Mouse (Mus musculus) heart, embryonic 13.5 days (tissue): ENCODE measurements at regions not wholly inside any gene's neighbourhood (a gene's known extent, or its start where the extent isn't known, plus 50 kb on each side); places are given as distances from the start of the nearest gene placed in this dataset.
A peak's percentile ranks its signal among the peaks of the same experiment; 100 is the strongest.

ENCODE experiments used
- ATAC-seq: fragments of 200-750 bp; cut with Nextera tagmentation; 2 replicates; pipeline ENCODE4 v1.8.0; 2017; ENCODE audit warnings: moderate TSS enrichment; ENCODE audit not compliant: insufficient number of reproducible peaks, low FRiP score, low TSS enrichment; ENCODE audit errors: extremely low read depth
- H3K27ac ChIP-seq: fragments of 300-500 bp; sonication (generic); replicated peaks from 2 replicates; pipeline ENCODE4 v1.5.1; 2015; ENCODE audit warnings: moderate library complexity, mild to moderate bottlenecking, inconsistent platforms
- H3K27me3 ChIP-seq: fragments of 300-500 bp; sonication (generic); replicated peaks from 2 replicates; pipeline ENCODE4 v1.6.1; 2015; ENCODE audit warnings: mild to moderate bottlenecking, inconsistent platforms
- H3K36me3 ChIP-seq: fragments of 300-500 bp; sonication (generic); 2 replicates; pipeline ENCODE4 v1.6.1; 2015; ENCODE audit warnings: mild to moderate bottlenecking, inconsistent platforms
- H3K4me1 ChIP-seq: fragments of 300-500 bp; sonication (generic); 2 replicates; pipeline ENCODE4 v1.6.1; 2015; ENCODE audit warnings: inconsistent platforms
- H3K4me2 ChIP-seq: fragments of 300-500 bp; sonication (generic); 2 replicates; pipeline ENCODE4 v1.6.1; 2015; ENCODE audit warnings: inconsistent platforms, mild to moderate bottlenecking, moderate library complexity
- H3K4me3 ChIP-seq: fragments of 300-500 bp; sonication (generic); 2 replicates; pipeline ENCODE4 v1.5.1; 2015; ENCODE audit warnings: moderate library complexity, mild to moderate bottlenecking, inconsistent platforms
- H3K9ac ChIP-seq: fragments of 300-500 bp; sonication (generic); 2 replicates; pipeline ENCODE4 v1.6.1; 2015; ENCODE audit warnings: inconsistent platforms, mild to moderate bottlenecking, moderate library complexity
- H3K9me3 ChIP-seq: fragments of 300-500 bp; sonication (generic); 2 replicates; pipeline ENCODE4 v1.6.1; 2016; ENCODE audit warnings: inconsistent platforms
- WGBS: fragments of 180-500 bp; shearing (Covaris S2); methylation state at CpG from one replicate; pipeline ENCODE4 v1.1.7; 2015; ENCODE audit warnings: mixed read lengths; 5-methylcytosine and 5-hydroxymethylcytosine counted together

GRCm38 (mm10) chr16:50733359-50733758 lies 142.4 kb upstream of the Ccdc54 start:
- 87% methylated on average over 3 of the region's 3 CpGs for WGBS

DNA sequence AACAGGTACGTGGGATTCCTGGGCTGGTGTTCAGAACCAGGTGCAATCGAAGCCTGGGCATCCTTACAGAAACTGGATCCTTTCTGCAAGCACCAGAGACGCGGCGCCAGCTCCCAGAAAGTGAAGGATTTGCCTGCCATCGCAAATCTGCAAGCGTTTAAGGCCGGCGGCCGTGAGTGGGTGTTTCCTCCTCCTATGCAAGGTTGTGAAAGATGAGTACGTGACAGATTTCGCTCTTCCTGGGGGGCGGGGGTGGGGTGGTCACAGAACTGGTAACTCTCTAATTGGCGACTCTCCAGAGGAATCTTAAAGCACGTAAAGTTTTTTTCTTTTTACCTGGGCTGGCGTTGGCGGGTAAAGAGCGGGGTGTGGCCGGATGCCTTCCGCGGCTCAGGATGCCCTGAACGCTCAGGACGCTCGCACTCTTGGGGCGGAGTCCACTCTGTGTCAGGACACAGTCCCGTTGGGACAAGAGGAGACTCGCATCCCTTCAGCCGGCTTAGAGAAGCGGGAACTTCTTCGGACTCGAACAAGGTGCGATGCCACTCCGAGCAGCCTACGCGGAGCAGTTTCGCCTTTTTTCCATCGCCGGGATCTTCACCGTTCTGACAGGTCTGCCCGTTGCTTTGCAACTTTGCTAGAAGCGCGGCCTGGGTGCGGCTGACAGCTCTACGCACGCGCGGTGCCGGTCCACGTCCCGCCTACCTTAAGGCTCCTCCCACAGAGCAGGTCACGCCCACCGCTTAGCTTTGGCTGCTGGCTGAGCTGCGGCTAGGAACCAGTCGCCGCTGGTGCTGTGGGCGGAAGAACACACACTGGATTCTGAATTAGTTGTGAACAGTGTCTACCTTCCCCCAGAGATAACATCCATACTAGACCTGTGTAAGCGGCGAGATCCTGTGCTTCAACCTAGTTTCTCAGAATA lies 141.4 kb upstream of the Ccdc54 start:
- peak overlapping the region; percentile 92 for H3K4me2 ChIP-seq
- peak overlapping the region; percentile 79 for H3K4me3 ChIP-seq
- H3K9ac ChIP-seq: peak overlapping the region; percentile 85
- peaks cover 24% of the 10 kb centered on the region for H3K4me1 ChIP-seq
- no peaks in the 10 kb centered on the region for H3K9me3 ChIP-seq
- H3K36me3 ChIP-seq: peaks cover 8% of the 10 kb centered on the region
- under 1% methylated on average over 58 of the region's 58 CpGs for WGBS
- ATAC-seq: peak; percentile 91
- H3K27me3 ChIP-seq: no peaks in the 10 kb centered on the region
- peak overlapping the region; percentile 75 for H3K27ac ChIP-seq

More at GRCm38 (mm10) chr16:50733359-50733758, 142.4 kb upstream of the Ccdc54 start:
- H3K9me3 ChIP-seq: no peaks in the 10 kb centered on the region
- peaks cover 26% of the 10 kb centered on the region for H3K4me1 ChIP-seq
- H3K36me3 ChIP-seq: no peaks in the 10 kb centered on the region
- no peak overlapping the region for H3K4me3 ChIP-seq
- H3K4me2 ChIP-seq: no peak overlapping the region
- no peaks in the 10 kb centered on the region for H3K27me3 ChIP-seq
- H3K27ac ChIP-seq: no peak overlapping the region
- no peak for ATAC-seq
- no peak overlapping the region for H3K9ac ChIP-seq

- Histone ChIP-seq H3K27ac (no peak overlapping the region), H3K4me3 (no peak overlapping the region), H3K36me3 (peaks cover 26% of the 10 kb centered on the region), H3K9ac (no peak overlapping the region), H3K27me3 (no peaks in the 10 kb centered on the region), H3K4me2 (no peak overlapping the region), H3K9me3 (no peaks in the 10 kb centered on the region), H3K4me1 (peaks cover 19% of the 10 kb centered on the region)
- 51% methylated on average over 5 of the region's 5 CpGs for WGBS
- ATAC-seq: no peak
Observed at GRCm38 (mm10) chr16:50729341-50729740, 138.4 kb upstream of the Ccdc54 start.

DNA sequence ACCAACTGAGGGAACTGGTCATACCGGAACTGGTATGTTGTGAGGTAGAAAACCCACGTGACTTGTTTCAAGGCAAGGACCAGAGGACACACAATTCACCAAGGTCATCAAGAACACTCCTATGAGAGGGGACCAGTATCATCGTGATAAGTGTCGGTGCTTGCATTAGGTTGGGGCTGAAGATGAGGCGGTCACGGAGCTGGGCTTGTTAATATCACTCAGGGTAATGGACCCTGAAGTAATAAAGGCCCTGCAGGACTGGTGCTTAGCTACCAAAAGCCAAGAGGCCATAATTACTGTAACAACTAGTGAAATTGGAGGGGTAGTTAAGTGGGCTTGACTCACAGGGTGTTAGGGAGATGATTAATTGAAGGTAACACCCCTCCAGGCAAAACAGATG lies 132.2 kb upstream of the Ccdc54 start:
- H3K4me2 ChIP-seq: no peak overlapping the region
- no peaks in the 10 kb centered on the region for H3K4me1 ChIP-seq
- H3K9ac ChIP-seq: no peak overlapping the region
- H3K27ac ChIP-seq: no peak overlapping the region
- H3K4me3 ChIP-seq: no peak overlapping the region
- H3K9me3 ChIP-seq: no peaks in the 10 kb centered on the region
- no peak for ATAC-seq
- no peaks in the 10 kb centered on the region for H3K27me3 ChIP-seq
- WGBS: 84% methylated on average over 6 of the region's 6 CpGs
- peaks cover 35% of the 10 kb centered on the region for H3K36me3 ChIP-seq

DNA sequence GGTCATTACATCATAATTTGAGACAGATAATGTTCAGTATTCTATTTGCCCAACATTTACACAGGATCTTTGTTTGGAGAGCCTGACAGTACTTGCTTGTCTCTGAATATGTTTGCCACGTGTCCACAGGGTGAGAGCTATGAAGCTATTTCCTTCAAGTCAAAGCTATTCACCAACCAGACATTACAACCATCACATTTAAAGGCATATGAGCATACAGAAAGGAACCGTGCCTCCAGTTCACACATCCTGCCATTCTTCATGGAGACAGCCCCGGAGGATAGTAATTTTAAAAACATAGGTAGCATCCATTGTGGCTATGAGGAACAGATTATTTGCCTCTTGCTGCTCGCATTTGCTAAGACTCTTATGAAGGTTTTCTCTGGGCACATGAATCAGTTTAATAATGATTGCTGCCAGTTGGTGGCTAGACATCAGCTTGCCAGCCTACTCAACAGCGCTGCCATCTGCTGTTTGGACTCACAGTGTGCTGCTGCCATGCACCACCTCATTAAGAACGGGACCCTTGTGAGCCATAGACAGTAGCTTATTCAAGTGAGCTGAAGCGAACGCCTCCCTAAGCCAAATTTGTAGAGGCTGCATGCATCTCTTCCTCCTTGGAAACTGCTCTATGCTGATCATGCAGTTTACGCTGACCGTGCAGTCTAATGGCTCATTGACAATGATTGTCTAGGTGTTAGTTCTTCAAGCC lies 126.5 kb upstream of the Ccdc54 start:
- 67% methylated on average over 10 of the region's 10 CpGs for WGBS
- Histone ChIP-seq H3K4me2 (no peak overlapping the region), H3K36me3 (peaks cover 4% of the 10 kb centered on the region; the same call in 1 of the 2 replicates), H3K27me3 (no peaks in the 10 kb centered on the region), H3K9ac (no peak overlapping the region), H3K4me3 (no peak overlapping the region), H3K9me3 (no peaks in the 10 kb centered on the region), H3K27ac (no peak overlapping the region), H3K4me1 (no peaks in the 10 kb centered on the region)
- no peak for ATAC-seq

DNA sequence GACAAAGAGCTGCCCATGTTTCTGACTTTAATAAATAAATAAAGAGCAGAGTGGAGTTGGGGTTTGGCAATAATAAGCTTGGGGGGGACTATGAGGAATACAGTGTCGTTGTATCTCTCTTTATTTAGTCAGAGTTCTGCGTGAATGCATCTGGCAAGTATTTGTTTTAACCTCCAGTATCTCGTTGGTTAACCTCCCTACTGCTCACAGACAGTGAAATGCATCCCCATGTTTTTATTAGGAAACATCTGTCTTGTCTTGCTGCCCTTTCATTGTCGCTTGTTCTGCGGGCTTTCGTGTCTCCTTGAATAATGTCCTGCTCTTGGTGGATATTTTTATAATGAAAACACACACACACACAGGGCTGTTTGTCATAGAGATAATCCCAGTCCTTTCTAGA lies 118.8 kb upstream of the Ccdc54 start:
- no peak overlapping the region for H3K27ac ChIP-seq
- 58% methylated on average over 6 of the region's 6 CpGs for WGBS
- H3K4me1 ChIP-seq: no peaks in the 10 kb centered on the region
- no peak overlapping the region for H3K9ac ChIP-seq
- no peak overlapping the region for H3K4me2 ChIP-seq
- H3K4me3 ChIP-seq: no peak overlapping the region
- H3K27me3 ChIP-seq: no peaks in the 10 kb centered on the region
- no peaks in the 10 kb centered on the region for H3K9me3 ChIP-seq
- H3K36me3 ChIP-seq: no peaks in the 10 kb centered on the region
- no peak for ATAC-seq

DNA sequence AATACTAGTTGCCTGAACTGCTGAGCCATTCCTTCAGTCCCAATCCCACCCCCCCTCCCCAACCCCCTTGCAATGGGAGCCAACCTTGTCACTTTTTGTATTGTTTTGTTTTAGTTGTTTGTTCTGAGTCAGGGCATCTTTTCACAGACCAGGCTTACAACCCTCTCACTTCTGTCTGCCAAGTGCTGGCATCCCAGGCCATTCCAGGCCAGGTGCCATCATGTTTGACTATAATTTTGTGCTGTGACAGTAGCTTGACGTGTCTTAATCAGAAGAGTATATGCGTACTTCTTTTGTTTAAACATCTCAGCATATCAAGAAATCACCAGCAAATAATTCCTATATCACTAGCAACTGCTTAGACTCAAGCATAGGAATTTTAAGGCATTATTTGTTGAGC lies 117.0 kb upstream of the Ccdc54 start:
- H3K27ac ChIP-seq: no peak overlapping the region
- no peak for ATAC-seq
- no peak overlapping the region for H3K4me3 ChIP-seq
- no peaks in the 10 kb centered on the region for H3K36me3 ChIP-seq
- H3K9ac ChIP-seq: no peak overlapping the region
- WGBS: 83% methylated on average over 2 of the region's 2 CpGs
- H3K4me1 ChIP-seq: no peaks in the 10 kb centered on the region
- H3K9me3 ChIP-seq: no peaks in the 10 kb centered on the region
- H3K27me3 ChIP-seq: no peaks in the 10 kb centered on the region
- no peak overlapping the region for H3K4me2 ChIP-seq

GRCm38 (mm10) chr16:50705921-50706320 lies 115.0 kb upstream of the Ccdc54 start:
- H3K4me2 ChIP-seq: no peak overlapping the region
- H3K9me3 ChIP-seq: no peaks in the 10 kb centered on the region
- H3K4me1 ChIP-seq: 0 out of 2 replicates have a peak, but pooled peaks cover 5% of the 10 kb centered on the region
- H3K9ac ChIP-seq: no peak overlapping the region
- no peak overlapping the region for H3K4me3 ChIP-seq
- no peaks in the 10 kb centered on the region for H3K36me3 ChIP-seq
- no peak for ATAC-seq
- H3K27ac ChIP-seq: no peak overlapping the region
- WGBS: 53% methylated on average over 4 of the region's 4 CpGs
- no peaks in the 10 kb centered on the region for H3K27me3 ChIP-seq

DNA sequence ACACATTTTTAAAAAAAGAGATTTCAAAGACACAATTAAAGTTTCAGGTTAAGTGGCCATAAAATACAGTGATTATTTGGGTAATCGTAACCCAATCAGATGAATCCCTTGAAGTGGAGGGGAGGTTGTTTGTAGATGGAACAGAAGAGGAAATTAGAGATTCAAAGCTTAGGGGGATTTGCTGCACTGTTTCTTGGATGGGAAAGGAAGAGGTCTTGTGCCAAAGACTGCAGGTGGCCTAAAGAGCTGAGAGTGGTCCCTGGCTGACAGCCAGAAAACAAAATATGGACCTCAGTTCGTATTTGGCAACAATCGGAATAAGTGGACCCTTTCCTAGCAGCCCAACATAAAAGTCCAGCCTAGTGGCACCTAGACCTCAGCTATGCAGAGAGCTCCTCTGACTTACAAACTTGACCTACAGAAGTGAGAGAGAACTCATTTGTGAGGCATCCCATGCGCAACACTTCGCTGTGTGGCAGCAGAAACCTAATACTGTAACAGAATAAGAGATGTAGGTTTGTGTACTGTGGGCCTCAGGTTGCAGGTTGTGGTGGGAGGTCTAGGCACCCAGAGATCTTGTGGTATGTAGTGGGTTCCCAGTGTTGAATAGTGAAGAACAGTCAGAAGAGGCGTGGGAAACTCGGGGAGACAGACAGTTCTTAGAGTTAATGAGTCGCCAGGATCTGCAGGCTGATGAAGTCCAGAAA lies 110.0 kb upstream of the Ccdc54 start:
- Histone ChIP-seq H3K27ac (no peak overlapping the region), H3K4me2 (no peak overlapping the region), H3K27me3 (no peaks in the 10 kb centered on the region), H3K9ac (no peak overlapping the region), H3K4me3 (no peak overlapping the region), H3K9me3 (no peaks in the 10 kb centered on the region), H3K36me3 (no peaks in the 10 kb centered on the region), H3K4me1 (0 out of 2 replicates have a peak, but pooled peaks cover 6% of the 10 kb centered on the region)
- 60% methylated on average over 8 of the region's 8 CpGs for WGBS
- no peak for ATAC-seq

DNA sequence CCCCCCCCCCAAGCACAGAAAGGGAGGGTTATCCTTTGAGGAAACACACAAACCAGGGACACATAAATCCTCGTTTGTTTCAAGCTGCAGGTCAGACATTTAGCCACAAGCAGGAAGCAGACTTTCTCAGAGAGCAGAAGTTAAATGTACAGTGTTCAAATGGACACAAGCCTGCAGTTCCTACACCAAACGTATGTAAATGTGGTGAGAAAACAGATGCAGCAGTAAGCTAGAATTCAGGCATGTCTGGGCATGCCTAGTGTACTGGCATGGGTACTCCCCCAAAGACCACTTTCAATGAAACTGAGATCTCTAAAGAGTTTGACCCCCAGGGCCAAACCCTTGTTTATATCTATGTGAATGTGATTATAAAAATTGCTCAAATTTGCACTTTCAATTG lies 109.2 kb upstream of the Ccdc54 start:
- Histone ChIP-seq H3K9ac (no peak overlapping the region), H3K4me1 (0 out of 2 replicates have a peak, but pooled peaks cover 6% of the 10 kb centered on the region), H3K27ac (no peak overlapping the region), H3K9me3 (no peaks in the 10 kb centered on the region), H3K4me3 (no peak overlapping the region), H3K4me2 (no peak overlapping the region), H3K27me3 (no peaks in the 10 kb centered on the region), H3K36me3 (no peaks in the 10 kb centered on the region)
- WGBS: 60% methylated on average over 2 of the region's 2 CpGs
- no peak for ATAC-seq

DNA sequence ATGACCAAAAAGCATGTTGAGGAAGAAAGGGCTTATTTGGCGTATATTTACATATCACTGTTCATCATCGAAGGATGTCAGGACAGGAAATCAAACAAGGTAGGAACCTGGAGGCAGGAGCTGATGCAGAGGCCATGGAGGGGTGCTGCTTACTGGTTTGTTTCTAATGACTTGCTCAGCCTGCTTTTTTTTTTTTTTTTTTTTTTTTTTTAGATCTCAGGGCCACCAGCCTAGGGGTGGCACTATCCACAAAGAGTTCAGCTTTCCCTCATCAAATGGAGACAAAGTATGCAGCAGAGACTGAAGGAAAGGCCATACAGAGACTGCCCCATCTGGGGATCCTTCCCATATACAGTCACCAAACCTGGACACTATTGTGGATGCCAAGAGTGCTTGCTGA lies 106.8 kb upstream of the Ccdc54 start:
- no peak overlapping the region for H3K27ac ChIP-seq
- H3K9ac ChIP-seq: no peak overlapping the region
- WGBS: 77% methylated on average over 2 of the region's 2 CpGs
- H3K4me1 ChIP-seq: 0 out of 2 replicates have a peak, but pooled peaks cover 6% of the 10 kb centered on the region
- H3K36me3 ChIP-seq: no peaks in the 10 kb centered on the region
- no peaks in the 10 kb centered on the region for H3K27me3 ChIP-seq
- no peak overlapping the region for H3K4me3 ChIP-seq
- H3K4me2 ChIP-seq: no peak overlapping the region
- ATAC-seq: no peak
- H3K9me3 ChIP-seq: no peaks in the 10 kb centered on the region; the same call in 1 of the 2 replicates
